Mouse (Mus musculus): Measurements from ENCODE around the gene Gfm1. TPM values are rescaled to one million over a fixed set of nuclear protein-coding genes. Genes with fewer than 3 reads are reported as not detected.

Gene Gfm1
- total RNA-seq, 2 experiments from 2014 or later = 50.8 to 51.2 TPM

Other genes with a start within 250 kb of the Gfm1 start
- 1 to 10 TPM; 1.2 to 1.9 TPM for gene Mlf1, start 56.0 kb upstream of the Gfm1 start, total RNA-seq (2021)
- gene Gm17402, start 54.9 kb upstream of the Gfm1 start, total RNA-seq (2021) = not detected
- 10 to 100 TPM; 33.4 to 37.2 TPM for gene Lxn, start 33.8 kb downstream of the Gfm1 start, total RNA-seq (2021)
- 1 to 10 TPM; 1.3 to 1.8 TPM for gene Rarres1, start 85.4 kb downstream of the Gfm1 start, total RNA-seq (2021)
- gene Mfsd1, start 152.6 kb downstream of the Gfm1 start, total RNA-seq (2021) = 10 to 100 TPM; 34.0 to 35.9 TPM

All from left cerebral cortex, postnatal 25 days (tissue).